Mouse (Mus musculus) monocyte, adult 59 days (primary cell): ENCODE measurements around the gene Huwe1. TPM values are rescaled to one million over a fixed set of nuclear protein-coding genes. Genes with fewer than 3 reads are reported as not detected.

Experiments
- total RNA-seq, 2 experiments: library from RNA; stranded (reverse); gene quantifications; one replicate each; pipeline ENCODE4 v1.2.4; 2023

Huwe1 gene
- total RNA-seq = 100 to 1,000 TPM; 160 to 172 TPM

GRCm38 (mm10) chrX:151800701-151801511 lies at the start of gene Huwe1:
TSS of gene Huwe1 (plus strand) at chrX:151800807.

Other genes with a start within 250 kb of the Huwe1 start
- 10 to 100 TPM; 41.2 to 51.8 TPM for gene Hsd17b10, start 201.0 kb downstream of the Huwe1 start, total RNA-seq
- under 1 TPM; 0.31 to 0.70 TPM for gene Ribc1, start 215.5 kb downstream of the Huwe1 start, total RNA-seq
- gene Smc1a, start 215.6 kb downstream of the Huwe1 start, total RNA-seq = 100 to 1,000 TPM in 1 of 2 experiments, 10 to 100 TPM in 1; 85.7 to 120 TPM